Mouse (Mus musculus) midbrain, postnatal 0 days (tissue): ENCODE measurements around the gene Olfr1200. TPM values are rescaled to one million over a fixed set of nuclear protein-coding genes. Genes with fewer than 3 reads are reported as not detected.

Experiments used
- ATAC-seq: fragments of 200-750 bp; cut with Nextera tagmentation; 2 replicates; pipeline ENCODE4 v1.8.0; 2017; ENCODE audit warnings: moderate number of reproducible peaks, mild to moderate bottlenecking, moderate TSS enrichment, moderate library complexity; ENCODE audit not compliant: low FRiP score
- DNase-seq: peaks from one replicate; pipeline ENCODE4 v3.0.0-alpha.2; 2015; ENCODE audit warnings: low spot score
- H3K27ac ChIP-seq: fragments of 300-500 bp; sonication (generic); 2 replicates; pipeline ENCODE4 v1.5.1; 2014; ENCODE audit warnings: low read depth, mild to moderate bottlenecking, low read length, mixed read lengths
- H3K27me3 ChIP-seq: fragments of 300-500 bp; sonication (generic); 2 replicates; pipeline ENCODE4 v1.6.1; 2014; ENCODE audit warnings: low read length, control low read depth, mixed read lengths; ENCODE audit not compliant: insufficient read depth
- H3K36me3 ChIP-seq: fragments of 300-500 bp; sonication (generic); 2 replicates; pipeline ENCODE4 v1.6.1; 2014; ENCODE audit warnings: low read length, control low read depth, mixed read lengths; ENCODE audit not compliant: insufficient read depth
- H3K4me1 ChIP-seq: fragments of 300-500 bp; sonication (generic); 2 replicates; pipeline ENCODE4 v1.6.1; 2014; ENCODE audit warnings: mild to moderate bottlenecking, control low read depth, antibody characterized with exemption, low read length, mixed read lengths; ENCODE audit not compliant: insufficient read depth
- H3K4me2 ChIP-seq: fragments of 300-500 bp; sonication (generic); 2 replicates; pipeline ENCODE4 v1.6.1; 2014; ENCODE audit warnings: low read depth, mild to moderate bottlenecking, low read length, mixed read lengths; ENCODE audit not compliant: poor library complexity, severe bottlenecking
- H3K4me3 ChIP-seq: fragments of 300-500 bp; sonication (generic); 2 replicates; pipeline ENCODE4 v1.5.1; 2014; ENCODE audit warnings: low read depth, mild to moderate bottlenecking, low read length, moderate library complexity
- H3K9ac ChIP-seq: fragments of 300-500 bp; sonication (generic); replicated peaks from 2 replicates; pipeline ENCODE4 v1.6.1; 2014; ENCODE audit warnings: mild to moderate bottlenecking, low read length, moderate library complexity, mixed read lengths; ENCODE audit not compliant: poor library complexity, severe bottlenecking
- H3K9me3 ChIP-seq: fragments of 300-500 bp; sonication (generic); 2 replicates; pipeline ENCODE4 v1.6.1; 2016; ENCODE audit warnings: low read length, control low read depth
- CTCF ChIP-seq: IDR thresholded peaks from 2 replicates; pipeline ENCODE4 v1.5.1; 2016; ENCODE audit warnings: antibody characterized with exemption, mild to moderate bottlenecking
- WGBS: fragments of 180-500 bp; shearing (Covaris S2); extraction: QIAGEN DNeasy Blood & Tissue Kit; methylation state at CpG from one replicate; pipeline ENCODE4 v1.1.7; 2014; 5-methylcytosine and 5-hydroxymethylcytosine counted together
- polyA plus RNA-seq: library from polyadenylated mRNA; unstranded; fragments of >200 nt; fragmentation: Nextera tagmentation; extraction: Ambion mirVana; gene quantifications from 2 replicates; pipeline ENCODE4 v1.2.1, GENCODE M21; 2015
- total RNA-seq: library from RNA; depleted of rRNA; stranded (reverse); fragments of >200 nt; gene quantifications from 2 replicates; pipeline ENCODE4 v1.2.3, GENCODE M21; 2014; rRNA removed

The Olfr1200 gene
- total and polyA plus RNA-seq, 2 experiments from 2014 or later, result not detected

GRCm38 (mm10) chr2:88732266-88732665, 38.0 kb downstream of the Olfr1200 start, which contains the start of gene Olfr1197:
TSS of gene Olfr1197 (minus strand) at chr2:88732366.
- H3K4me2 ChIP-seq, result no peak within 1 kb of the TSS
- 85% methylated on average over 1 of the region's 1 CpGs for WGBS
- H3K27me3 ChIP-seq, result no peaks in the 10 kb centered on the region
- ATAC-seq, result no peak
- no peak for DNase-seq
- TF ChIP-seq CTCF, result no peak
- no peaks in the 10 kb centered on the region for H3K9me3 ChIP-seq
- H3K9ac ChIP-seq, result no peak within 1 kb of the TSS
- no peaks in the 10 kb centered on the region for H3K4me1 ChIP-seq
- no peak within 1 kb of the TSS for H3K27ac ChIP-seq
- no peak within 1 kb of the TSS for H3K4me3 ChIP-seq
- no peaks in the 10 kb centered on the region for H3K36me3 ChIP-seq

Other genes starting within 250 kb of the Olfr1200 start
- gene Olfr1188, start 213.6 kb downstream of the Olfr1200 start, total RNA-seq, result not detected in 2 replicates
- gene Olfr1188, start 213.6 kb downstream of the Olfr1200 start, polyA plus RNA-seq, result not detected in 2 replicates
- not detected in 2 replicates for gene Olfr1189, start 184.0 kb downstream of the Olfr1200 start, total RNA-seq
- gene Olfr1189, start 184.0 kb downstream of the Olfr1200 start, polyA plus RNA-seq, result not detected in 2 replicates
- 0.28 TPM in 1 of 2 replicates, not detected in the other for gene Olfr1191-ps1, start 129.9 kb downstream of the Olfr1200 start, total RNA-seq
- not detected in 2 replicates for gene Olfr1191-ps1, start 129.9 kb downstream of the Olfr1200 start, polyA plus RNA-seq
- gene Olfr1192-ps1, start 122.0 kb downstream of the Olfr1200 start, total RNA-seq, result not detected in 2 replicates
- not detected in 2 replicates for gene Olfr1192-ps1, start 122.0 kb downstream of the Olfr1200 start, polyA plus RNA-seq
- not detected in 2 replicates for gene Olfr1193, start 94.9 kb downstream of the Olfr1200 start, total RNA-seq
- not detected in 2 replicates for gene Olfr1193, start 94.9 kb downstream of the Olfr1200 start, polyA plus RNA-seq
- gene Olfr1195, start 81.3 kb downstream of the Olfr1200 start, total RNA-seq, result not detected in 2 replicates
- not detected in 2 replicates for gene Olfr1195, start 81.3 kb downstream of the Olfr1200 start, polyA plus RNA-seq
- gene Olfr1196, start 65.9 kb downstream of the Olfr1200 start, total RNA-seq, result not detected in 2 replicates
- not detected in 2 replicates for gene Olfr1196, start 65.9 kb downstream of the Olfr1200 start, polyA plus RNA-seq
- gene Olfr1197, start 38.1 kb downstream of the Olfr1200 start, total RNA-seq, result not detected in 2 replicates
- not detected in 2 replicates for gene Olfr1197, start 38.1 kb downstream of the Olfr1200 start, polyA plus RNA-seq
- not detected in 2 replicates for gene Olfr1198, start 19.1 kb downstream of the Olfr1200 start, total RNA-seq
- gene Olfr1198, start 19.1 kb downstream of the Olfr1200 start, polyA plus RNA-seq, result not detected in 2 replicates
- not detected in 2 replicates for gene Olfr1199, start 10.0 kb downstream of the Olfr1200 start, total RNA-seq
- gene Olfr1199, start 10.0 kb downstream of the Olfr1200 start, polyA plus RNA-seq, result not detected in 2 replicates
- not detected in 2 replicates for gene Olfr1201, start 22.5 kb upstream of the Olfr1200 start, total RNA-seq
- gene Olfr1201, start 22.5 kb upstream of the Olfr1200 start, polyA plus RNA-seq, result not detected in 2 replicates
- not detected in 2 replicates for gene Olfr1202, start 44.0 kb upstream of the Olfr1200 start, total RNA-seq
- gene Olfr1202, start 44.0 kb upstream of the Olfr1200 start, polyA plus RNA-seq, result 0.04 TPM in 1 of 2 replicates, not detected in the other
- not detected in 2 replicates for gene Olfr1205, start 59.2 kb upstream of the Olfr1200 start, total RNA-seq
- not detected in 2 replicates for gene Olfr1205, start 59.2 kb upstream of the Olfr1200 start, polyA plus RNA-seq
- gene Olfr1204, start 78.8 kb upstream of the Olfr1200 start, total RNA-seq, result not detected in 2 replicates
- not detected in 2 replicates for gene Olfr1204, start 78.8 kb upstream of the Olfr1200 start, polyA plus RNA-seq
- not detected in 2 replicates for gene Olfr1206, start 92.7 kb upstream of the Olfr1200 start, total RNA-seq
- gene Olfr1206, start 92.7 kb upstream of the Olfr1200 start, polyA plus RNA-seq, result not detected in 2 replicates
- not detected in 2 replicates for gene Olfr1208, start 131.8 kb upstream of the Olfr1200 start, total RNA-seq
- not detected in 2 replicates for gene Olfr1208, start 131.8 kb upstream of the Olfr1200 start, polyA plus RNA-seq
- gene Olfr1209, start 144.7 kb upstream of the Olfr1200 start, total RNA-seq, result not detected in 2 replicates
- not detected in 2 replicates for gene Olfr1209, start 144.7 kb upstream of the Olfr1200 start, polyA plus RNA-seq
- gene Olfr1211, start 167.6 kb upstream of the Olfr1200 start, total RNA-seq, result not detected in 2 replicates
- not detected in 2 replicates for gene Olfr1211, start 167.6 kb upstream of the Olfr1200 start, polyA plus RNA-seq
- not detected in 2 replicates for gene Olfr1212, start 183.5 kb upstream of the Olfr1200 start, total RNA-seq
- not detected in 2 replicates for gene Olfr1212, start 183.5 kb upstream of the Olfr1200 start, polyA plus RNA-seq
- not detected in 2 replicates for gene Gm13762, start 209.8 kb upstream of the Olfr1200 start, total RNA-seq
- gene Gm13762, start 209.8 kb upstream of the Olfr1200 start, polyA plus RNA-seq, result not detected in 2 replicates
- not detected in 2 replicates for gene Olfr1214, start 222.2 kb upstream of the Olfr1200 start, total RNA-seq
- gene Olfr1214, start 222.2 kb upstream of the Olfr1200 start, polyA plus RNA-seq, result not detected in 2 replicates
- gene Olfr1215, start 236.5 kb upstream of the Olfr1200 start, total RNA-seq, result not detected in 2 replicates
- gene Olfr1215, start 236.5 kb upstream of the Olfr1200 start, polyA plus RNA-seq, result not detected in 2 replicates
- not detected in 2 replicates for gene Olfr1216, start 247.9 kb upstream of the Olfr1200 start, total RNA-seq
- gene Olfr1216, start 247.9 kb upstream of the Olfr1200 start, polyA plus RNA-seq, result not detected in 2 replicates